8 mouse cellular contexts compared by ENCODE assay signal in the genomic region with DNA sequence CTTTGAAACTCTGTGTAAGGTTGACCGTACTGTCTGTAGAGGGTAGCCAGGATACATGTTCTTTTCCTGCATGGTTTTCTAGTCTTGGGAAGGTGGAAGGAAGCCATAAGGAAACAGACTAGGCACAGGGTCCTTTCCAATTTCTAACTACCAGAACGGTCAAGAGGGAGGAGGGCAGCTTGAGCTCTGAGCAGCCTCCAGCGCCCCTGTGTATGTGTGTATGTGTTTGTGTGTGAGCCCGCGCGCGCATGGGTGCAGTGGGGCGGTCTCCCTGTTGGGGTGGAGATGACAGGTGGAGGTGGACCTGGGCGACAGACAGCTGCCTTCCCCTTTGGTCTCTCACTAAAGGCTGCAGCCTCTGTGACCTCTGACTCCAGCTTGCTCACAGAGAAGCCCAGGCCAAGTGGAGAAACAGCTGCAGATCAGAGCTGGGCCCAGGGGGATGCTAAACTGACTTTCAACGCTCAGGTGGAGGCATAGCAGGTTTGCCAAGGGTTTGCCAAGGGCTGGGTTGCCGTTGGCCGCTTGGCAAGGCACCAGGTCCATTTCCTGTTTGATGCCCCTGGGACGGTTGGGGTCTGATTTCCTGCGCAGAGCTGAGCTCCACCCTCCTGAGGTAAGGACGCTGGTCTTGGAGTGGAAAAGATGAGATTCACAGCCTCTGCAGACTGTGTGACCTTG. TPM values are rescaled to one million over a fixed set of nuclear protein-coding genes. Genes with fewer than 3 reads are reported as not detected.
DNase-seq lines count a peak whose midpoint lies in the region; ATAC-seq lines count a peak whose summit lies in the region.

No protein-coding gene starts in this region.

- peak; percentile 49 for DNase-seq in embryo, embryonic 10.5 days (ENCODE audit: low spot score)
- no peak for DNase-seq in embryo, embryonic 9.5 days (ENCODE audit: extremely low spot score)
- peak; percentile 54 for DNase-seq in heart, postnatal 25 days (ENCODE audit: low spot score)
- peak; percentile 34 for DNase-seq in midbrain, embryonic 14.5 days
- peak; percentile 68 for DNase-seq in thymus, postnatal 14 days
- no peak for DNase-seq in layer of hippocampus, postnatal 14 days (ENCODE audit: low spot score in 2 of 2)

- H3K9me3 ChIP-seq in embryonic facial prominence, embryonic 15.5 days (replicated peaks) = no peaks in the 10 kb centered on the region
- H3K9me3 ChIP-seq in limb, embryonic 13.5 days = no peaks in the 10 kb centered on the region
- H3K9me3 ChIP-seq in midbrain, embryonic 14.5 days (ENCODE audit: control insufficient read depth, low read length) = no peaks in the 10 kb centered on the region

- peaks cover 45% of the 10 kb centered on the region for H3K4me1 ChIP-seq in embryonic facial prominence, embryonic 15.5 days
- H3K4me1 ChIP-seq in limb, embryonic 13.5 days = peaks cover 35% of the 10 kb centered on the region
- H3K4me1 ChIP-seq in midbrain, embryonic 14.5 days (ENCODE audit: control insufficient read depth, insufficient read depth, low read length) = peaks cover 41% of the 10 kb centered on the region

- H3K4me2 ChIP-seq in embryonic facial prominence, embryonic 15.5 days (replicated peaks) = peak overlapping the region; percentile 97
- H3K4me2 ChIP-seq in limb, embryonic 13.5 days (replicated peaks) = peak overlapping the region; percentile 94
- H3K4me2 ChIP-seq in midbrain, embryonic 14.5 days (ENCODE audit: low read length) = peak overlapping the region; percentile 95

- peak overlapping the region; percentile 85 for H3K9ac ChIP-seq in embryonic facial prominence, embryonic 15.5 days
- H3K9ac ChIP-seq in limb, embryonic 13.5 days = peak overlapping the region; percentile 94
- peak overlapping the region; percentile 90; the same call in 1 of the 2 replicates for H3K9ac ChIP-seq in midbrain, embryonic 14.5 days (replicated peaks; ENCODE audit: low read length)

- intact Hi-C loops in heart, postnatal 25 days (cut with DNase I) = loop anchor here (1.0 to 5.0 kb wide), 2 partner anchors 16 to 74 kb away; no protein-coding TSS in a partner anchor

- peak overlapping the region; percentile 55; the same call in 1 of the 2 replicates for H3K27ac ChIP-seq in embryonic facial prominence, embryonic 15.5 days (replicated peaks)
- no peak overlapping the region for H3K27ac ChIP-seq in limb, embryonic 13.5 days
- H3K27ac ChIP-seq in midbrain, embryonic 14.5 days (replicated peaks; ENCODE audit: low read depth, low read length) = no peak overlapping the region

- no peak for ATAC-seq in embryonic facial prominence, embryonic 15.5 days (ENCODE audit: insufficient number of reproducible peaks, low FRiP score, low TSS enrichment, low read depth)
- no peak for ATAC-seq in limb, embryonic 13.5 days (ENCODE audit: low FRiP score, low read depth)
- no peak for ATAC-seq in midbrain, embryonic 14.5 days (ENCODE audit: low FRiP score, low TSS enrichment)

- H3K4me3 ChIP-seq in embryonic facial prominence, embryonic 15.5 days (replicated peaks) = peak overlapping the region; percentile 86
- peak overlapping the region; percentile 89 for H3K4me3 ChIP-seq in limb, embryonic 13.5 days
- peak overlapping the region; percentile 85 for H3K4me3 ChIP-seq in midbrain, embryonic 14.5 days (replicated peaks; ENCODE audit: low read depth, low read length)

- H3K27me3 ChIP-seq in embryonic facial prominence, embryonic 15.5 days = 0 out of 2 replicates have a peak, but pooled peaks cover 4% of the 10 kb centered on the region
- peaks cover 27% of the 10 kb centered on the region for H3K27me3 ChIP-seq in limb, embryonic 13.5 days
- H3K27me3 ChIP-seq in midbrain, embryonic 14.5 days (ENCODE audit: control insufficient read depth, insufficient read depth, low read length) = no peaks in the 10 kb centered on the region

- 28% methylated on average over 15 of the region's 15 CpGs for WGBS in embryonic facial prominence, embryonic 15.5 days
- 30% methylated on average over 15 of the region's 15 CpGs for WGBS in limb, embryonic 13.5 days
- 18% methylated on average over 15 of the region's 15 CpGs for WGBS in midbrain, embryonic 14.5 days

- H3K36me3 ChIP-seq in embryonic facial prominence, embryonic 15.5 days = no peaks in the 10 kb centered on the region
- no peaks in the 10 kb centered on the region for H3K36me3 ChIP-seq in limb, embryonic 13.5 days
- H3K36me3 ChIP-seq in midbrain, embryonic 14.5 days (ENCODE audit: control insufficient read depth, insufficient read depth, low read length) = no peaks in the 10 kb centered on the region

RNA-seq across cellular contexts. Expression of a gene that starts 1.2 kb away (rescaled TPM):
- 28.4 and 28.9 TPM in 2 replicates for polyA plus RNA-seq in embryonic facial prominence, embryonic 15.5 days (2015; fragmentation: Nextera tagmentation; extraction: Ambion mirVana)
- 100 to 1,000 TPM; 309 to 322 TPM for total RNA-seq in heart, postnatal 25 days (2021)
- polyA plus RNA-seq in limb, embryonic 13.5 days (2015; fragmentation: Nextera tagmentation; extraction: Ambion mirVana) = 17.0 and 17.7 TPM in 2 replicates
- 47.0 and 53.6 TPM in 2 replicates for polyA plus RNA-seq in midbrain, embryonic 14.5 days (2014; fragmentation: Nextera tagmentation; extraction: Ambion mirVana)
- total RNA-seq in layer of hippocampus, postnatal 14 days (2021) = 100 to 1,000 TPM; 230 to 235 TPM

RNA-seq across cellular contexts. Expression of a gene that starts 21.6 kb away (rescaled TPM):
- 143 and 159 TPM in 2 replicates for polyA plus RNA-seq in embryonic facial prominence, embryonic 15.5 days (2015; fragmentation: Nextera tagmentation; extraction: Ambion mirVana)
- under 1 TPM; 0.21 to 0.48 TPM for total RNA-seq in heart, postnatal 25 days (2021)
- polyA plus RNA-seq in limb, embryonic 13.5 days (2015; fragmentation: Nextera tagmentation; extraction: Ambion mirVana) = 167 and 187 TPM in 2 replicates
- 75.7 and 79.0 TPM in 2 replicates for polyA plus RNA-seq in midbrain, embryonic 14.5 days (2014; fragmentation: Nextera tagmentation; extraction: Ambion mirVana)
- total RNA-seq in layer of hippocampus, postnatal 14 days (2021) = 1 to 10 TPM; 8.2 to 9.4 TPM

Comparison
In these comparisons a context has a peak if more than half of its experiments do, and no peak if none do; other contexts are left out.
1. DNase-seq: peak in embryo, embryonic 10.5 days (single experiment), heart, postnatal 25 days (single experiment), midbrain, embryonic 14.5 days (single experiment) and thymus, postnatal 14 days (single experiment); none in embryo, embryonic 9.5 days (single experiment) and layer of hippocampus, postnatal 14 days (0 of 2).
2. Peak in every context shown above with its lines, with median percentiles within 50 percentile points of each other: H3K4me2 ChIP-seq, H3K4me3 ChIP-seq and H3K9ac ChIP-seq.